Mouse (Mus musculus) right cerebral cortex, postnatal 25 days (tissue): ENCODE results near the gene Fabp7.

Source experiments
- DNase-seq: peaks from one replicate; pipeline ENCODE4 v3.0.0; 2022

The Fabp7 gene

GRCm38 (mm10) chr10:57807754-57808153 is 23.1 kb downstream of the Fabp7 start:
- no peak for DNase-seq

GRCm38 (mm10) chr10:57812161-57812856 is 27.6 kb downstream of the Fabp7 start:
- DNase-seq: peak; percentile 26

DNA sequence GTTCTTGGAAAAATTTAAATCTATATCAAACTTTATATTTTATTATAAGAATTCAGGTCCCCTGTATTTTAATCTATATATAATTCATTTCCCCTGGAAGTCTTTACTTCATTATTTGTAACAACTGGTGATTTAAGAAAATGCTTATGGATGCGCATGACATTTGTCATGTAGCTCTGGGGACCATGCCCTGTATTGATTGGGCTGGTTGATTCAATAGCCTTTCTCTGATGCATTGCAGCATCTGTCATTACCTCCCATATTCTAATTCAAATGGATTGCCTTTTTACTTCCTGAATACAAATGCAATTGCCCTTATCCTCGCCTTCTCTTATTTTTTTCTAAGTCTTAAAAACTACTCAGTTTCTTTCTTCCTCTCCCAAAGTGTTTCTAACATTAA is 29.6 kb downstream of the Fabp7 start:
- DNase-seq: no peak

DNA sequence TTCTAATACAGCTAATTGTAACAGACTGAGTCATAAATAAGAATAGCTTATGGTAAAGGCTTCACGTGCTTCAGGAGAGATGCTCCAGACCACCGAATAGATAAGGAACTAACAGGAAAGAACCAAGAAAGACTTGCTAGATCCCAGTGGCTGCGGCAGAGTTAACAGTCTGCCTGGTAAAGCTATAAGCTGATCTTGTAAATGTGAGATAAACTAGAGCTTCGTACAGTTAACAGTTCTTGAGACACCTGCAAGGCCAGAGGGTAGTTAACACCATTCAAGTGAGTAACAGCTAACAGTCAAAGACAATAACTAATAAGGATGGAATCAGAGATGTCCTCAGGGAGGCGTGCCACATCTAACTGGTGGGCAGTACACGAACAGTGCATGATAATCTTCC is 31.2 kb downstream of the Fabp7 start:
- no peak for DNase-seq

DNA sequence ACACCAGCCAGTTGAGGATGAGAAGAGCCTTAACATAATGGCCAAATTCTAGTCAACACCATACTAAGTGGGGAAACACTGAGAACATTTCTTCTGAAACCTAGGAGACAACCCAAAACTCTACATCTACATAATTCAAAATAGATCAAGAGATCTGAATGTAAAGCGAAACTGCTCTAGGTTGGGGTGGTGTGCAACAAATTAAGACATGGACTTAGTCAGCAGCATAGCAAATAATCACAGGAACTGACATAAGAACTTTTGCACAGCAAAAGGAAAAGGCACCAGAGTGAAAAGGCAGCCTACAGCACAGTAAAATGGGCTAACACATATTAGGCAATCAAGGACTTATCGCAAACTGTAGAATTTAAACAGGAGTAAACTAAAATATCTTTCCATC is 34.5 kb downstream of the Fabp7 start:
- no peak for DNase-seq

DNA sequence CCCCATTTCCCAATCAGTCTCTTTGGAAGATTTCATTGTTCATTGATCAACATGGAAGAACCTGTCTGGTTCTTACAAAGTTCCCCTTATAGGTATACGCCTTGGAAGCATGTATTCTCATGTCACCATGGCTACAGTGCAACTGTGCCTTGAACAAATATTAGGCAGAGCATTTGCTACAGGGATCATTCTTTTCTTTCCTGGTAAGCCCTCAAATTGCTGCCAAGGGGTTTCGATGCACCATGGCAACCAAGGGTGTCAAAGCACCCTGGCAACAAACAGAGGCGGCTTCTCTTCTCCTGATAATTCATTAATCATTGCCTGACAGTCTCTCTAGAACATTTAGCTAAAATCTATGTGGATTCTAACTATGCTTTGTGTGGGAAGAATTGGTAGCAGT is 37.8 kb downstream of the Fabp7 start:
- peak; percentile 13 for DNase-seq

GRCm38 (mm10) chr10:57828649-57829048 is 44.0 kb downstream of the Fabp7 start:
- DNase-seq: no peak

DNA sequence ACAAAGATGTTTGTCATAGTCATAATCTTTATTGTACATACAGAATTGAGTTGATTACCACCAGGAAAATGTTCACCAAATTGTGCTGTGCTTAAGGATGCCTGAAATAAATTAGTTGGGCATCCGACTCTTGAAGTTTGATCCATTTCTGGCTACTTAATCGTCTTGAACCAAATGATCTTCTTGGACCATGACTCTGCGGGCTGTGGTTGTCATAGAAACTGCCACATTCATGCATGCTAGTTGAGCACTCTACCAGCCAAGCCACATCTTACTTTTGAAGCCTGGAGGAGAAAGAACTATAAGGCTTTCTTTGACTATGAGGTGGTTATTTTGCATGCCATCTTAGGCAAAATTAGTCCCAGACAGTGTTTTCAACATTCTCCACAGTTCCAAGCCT is 44.9 kb downstream of the Fabp7 start:
- no peak for DNase-seq

GRCm38 (mm10) chr10:57835094-57835493 is 50.4 kb downstream of the Fabp7 start:
- DNase-seq: no peak

GRCm38 (mm10) chr10:57835982-57836381 is 51.3 kb downstream of the Fabp7 start:
- no peak for DNase-seq
